Mouse (Mus musculus): ENCODE results near the gene Nol12.
A peak's percentile ranks its signal among the peaks of the same experiment; 100 is the strongest.

GRCm38 (mm10) chr15:78931577-78931976 lies 3.2 kb upstream of the Nol12 start:
- TF ChIP-seq CTCF (conservative IDR thresholded peaks at IDR 0.05; ENCODE audit: insufficient read depth, insufficient read length, low read depth, low read length) (peak; percentile 88), POLR2A (IDR thresholded peaks at IDR 0.05; ENCODE audit: low read depth, low read length) (no peak)
